Mouse (Mus musculus) adrenal gland, adult (tissue): ENCODE measurements at regions not wholly inside any gene's neighbourhood (a gene's known extent, or its start where the extent isn't known, plus 50 kb on each side); places are given as distances from the start of the nearest gene placed in this dataset.

Source experiments
- DNase-seq, 2 experiments: peaks; one replicate each; pipeline ENCODE4 v3.0.0; 2022 to 2023; ENCODE audit warnings: low spot score in 1 of 2; ENCODE audit not compliant: inconsistent age in 2 of 2

DNA sequence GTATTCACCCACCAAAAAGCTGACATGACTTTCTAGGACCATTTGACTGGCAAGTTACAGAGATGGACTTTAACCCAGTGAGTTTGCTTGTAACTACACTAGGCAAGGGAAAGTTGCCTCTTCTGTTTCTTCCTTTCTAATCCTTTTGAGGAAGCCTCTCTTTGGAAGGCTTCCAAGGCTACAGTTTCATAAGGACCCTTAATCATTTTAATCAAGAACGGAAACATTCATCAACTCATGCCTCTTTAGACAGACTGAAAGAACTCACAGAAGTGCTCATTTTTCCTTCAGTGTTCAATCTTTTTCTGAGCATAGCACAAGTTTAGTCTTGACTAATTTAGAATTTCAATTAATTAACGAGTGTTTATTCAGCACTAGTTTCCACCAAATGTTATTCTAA lies 84.2 kb downstream of the Ddx1 start:
- DNase-seq = peak in 1 of 2 experiments; percentile 66

GRCm38 (mm10) chr12:13161051-13161450 lies 88.0 kb downstream of the Ddx1 start:
- no peak for DNase-seq

- DNase-seq = no peak
These were observed 89.5 kb downstream of the Ddx1 start for GRCm38 (mm10) chr12:13159346-13160055.

GRCm38 (mm10) chr12:13157666-13158381 lies 91.2 kb downstream of the Ddx1 start:
- DNase-seq = no peak

- no peak for DNase-seq
These were observed 91.9 kb downstream of the Ddx1 start for GRCm38 (mm10) chr12:13157089-13157488.

- DNase-seq = peak; percentile 14 to 60
These were observed 98.3 kb downstream of the Ddx1 start for GRCm38 (mm10) chr12:13150751-13151150.

GRCm38 (mm10) chr12:13147251-13147650 lies 101.8 kb downstream of the Ddx1 start:
- no peak for DNase-seq

DNA sequence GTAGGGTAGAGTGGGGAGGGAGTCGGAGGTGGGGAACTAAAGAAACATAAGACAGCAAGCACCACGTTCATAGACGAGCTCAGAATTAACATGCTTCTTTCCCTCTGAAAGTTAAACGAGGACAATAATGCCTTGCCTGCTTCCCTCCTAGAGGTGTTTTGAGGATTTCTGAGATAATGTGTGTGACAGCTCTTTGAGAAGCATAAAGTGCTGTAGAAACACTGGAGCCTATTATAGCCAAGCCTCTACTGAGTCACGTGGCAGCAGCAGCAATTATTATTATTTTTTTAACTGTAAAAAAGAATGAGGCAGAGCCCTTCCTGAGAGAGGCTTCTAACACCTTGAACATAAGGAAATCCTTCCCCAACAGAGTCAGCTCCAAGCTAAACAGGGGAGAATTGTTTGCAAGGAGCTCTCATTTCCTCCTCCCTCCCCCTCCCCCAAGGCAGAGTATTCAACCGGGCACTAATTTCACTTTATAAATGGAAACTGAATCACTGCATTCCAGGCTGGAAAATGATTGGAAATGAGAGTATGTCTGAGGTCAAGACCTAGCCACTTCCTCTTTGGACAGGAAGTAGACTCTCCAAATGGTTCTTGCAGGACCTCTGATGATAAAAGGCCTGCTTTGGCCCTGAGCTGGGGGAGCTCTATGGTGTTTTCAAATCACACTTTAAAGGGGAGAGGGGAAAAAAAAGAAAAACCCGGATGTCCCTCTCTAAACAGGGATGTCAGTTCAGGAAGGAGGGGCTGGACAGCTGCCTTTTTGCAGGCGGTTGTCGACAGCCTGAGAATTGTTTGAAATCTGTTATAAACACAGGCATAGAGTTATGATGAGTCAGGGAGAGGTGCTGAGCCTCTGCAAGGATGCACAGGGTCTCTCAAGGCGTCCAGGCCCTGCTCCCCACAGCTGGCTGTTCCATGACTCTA lies 103.6 kb downstream of the Ddx1 start:
- peak; percentile 35 to 73 for DNase-seq

GRCm38 (mm10) chr12:13144739-13145138 lies 104.3 kb downstream of the Ddx1 start:
- no peak for DNase-seq

GRCm38 (mm10) chr12:13140636-13141035 lies 108.4 kb downstream of the Ddx1 start:
- no peak for DNase-seq

- DNase-seq = no peak
These were observed 109.8 kb downstream of the Ddx1 start for GRCm38 (mm10) chr12:13139189-13139588.

GRCm38 (mm10) chr12:13134168-13134567 lies 114.8 kb downstream of the Ddx1 start:
- no peak for DNase-seq

GRCm38 (mm10) chr12:13129677-13130082 lies 119.3 kb downstream of the Ddx1 start:
- peak; percentile 59 to 75 for DNase-seq

- DNase-seq = no peak
These were observed 121.6 kb downstream of the Ddx1 start for GRCm38 (mm10) chr12:13127407-13127806.

DNA sequence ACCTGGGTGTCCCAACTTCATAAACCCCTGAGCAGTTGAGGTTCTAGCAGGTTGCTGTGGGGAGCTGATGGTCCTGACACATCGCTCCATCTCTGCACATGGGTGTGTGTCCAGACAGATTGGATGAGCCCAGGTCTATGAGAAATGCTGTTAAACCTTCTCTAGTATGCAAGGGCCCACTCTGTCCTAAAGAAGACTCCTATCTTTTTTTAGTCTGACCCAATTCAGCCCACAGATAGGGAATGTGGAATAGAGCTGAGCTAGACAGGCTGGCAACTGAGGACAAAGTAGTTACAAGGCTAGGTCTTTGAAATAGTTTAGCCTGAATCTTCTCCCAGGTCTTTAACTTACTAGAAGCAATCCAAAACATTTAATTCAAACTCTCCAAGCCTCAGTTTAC lies 124.0 kb downstream of the Ddx1 start:
- DNase-seq = no peak

- DNase-seq = peak; percentile 52 to 69
These were observed 126.7 kb downstream of the Ddx1 start for GRCm38 (mm10) chr12:13122282-13122681.

DNA sequence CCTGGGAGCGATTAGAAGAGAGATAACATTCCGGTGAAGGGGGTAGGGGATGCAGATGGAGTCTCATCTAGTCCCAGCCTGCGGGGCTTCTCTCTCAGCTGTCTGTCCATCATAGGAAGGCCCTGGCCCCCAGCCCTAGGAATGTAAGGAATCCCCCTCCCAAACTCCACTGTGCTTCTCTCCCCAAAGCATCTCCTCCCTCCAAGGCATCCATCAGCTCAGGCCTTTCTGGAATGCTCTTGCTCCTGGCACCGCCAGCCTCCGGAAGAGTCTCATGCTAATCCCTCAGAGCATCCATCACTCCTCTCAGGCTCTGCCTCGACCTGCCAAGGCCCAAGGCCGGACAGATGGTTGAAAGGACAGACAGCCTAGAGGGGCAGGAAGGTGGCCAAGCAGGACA lies 128.4 kb downstream of the Ddx1 start:
- DNase-seq = peak; percentile 66 to 81

- peak; percentile 51 to 92 for DNase-seq
These were observed 129.4 kb downstream of the Ddx1 start for GRCm38 (mm10) chr12:13119653-13120052.

DNA sequence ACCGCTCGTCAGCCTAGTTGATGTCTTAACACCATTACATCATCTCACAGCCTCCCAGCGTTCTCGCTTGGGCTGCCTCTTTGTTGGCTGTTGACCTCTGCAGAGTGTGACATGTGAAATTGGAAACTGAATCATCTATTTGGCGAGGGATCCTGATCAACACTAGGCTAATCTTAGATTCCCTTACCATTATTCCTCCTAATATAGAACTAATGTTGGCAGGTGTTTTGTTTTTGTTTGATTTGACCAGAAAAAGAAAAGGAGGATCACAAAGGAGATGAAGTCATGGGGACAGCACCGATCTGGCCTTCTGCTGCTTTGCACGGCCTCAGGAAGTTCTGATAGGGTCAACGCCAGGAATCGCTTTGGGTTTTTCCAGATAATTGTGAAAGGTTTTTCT lies 131.0 kb downstream of the Ddx1 start:
- DNase-seq = peak; percentile 20 to 54

GRCm38 (mm10) chr12:13114341-13114740 lies 134.7 kb downstream of the Ddx1 start:
- no peak for DNase-seq

DNA sequence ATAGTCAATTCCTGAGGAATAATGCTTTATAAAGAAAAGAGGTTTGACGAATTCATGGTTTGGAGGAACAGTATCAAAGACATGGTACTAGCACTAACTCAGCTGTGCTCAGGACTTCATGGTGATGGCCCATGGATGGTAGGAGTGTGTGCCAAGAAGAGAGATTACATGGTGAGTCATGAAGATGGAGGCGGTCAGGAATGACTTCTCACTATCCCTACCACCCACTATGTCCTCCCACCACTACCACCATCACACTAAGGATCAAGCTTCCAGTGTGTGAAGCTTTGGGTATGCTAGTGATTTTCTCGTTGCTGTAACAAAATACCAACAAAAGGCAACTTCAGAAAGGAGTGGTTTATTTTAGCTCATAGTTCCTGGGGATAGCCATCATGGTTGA lies 142.1 kb downstream of the Ddx1 start:
- DNase-seq = no peak
